Mouse (Mus musculus) adrenal gland, adult 2 months (tissue): ENCODE results near the gene Hoxa3. TPM values are rescaled to one million over a fixed set of nuclear protein-coding genes. Genes with fewer than 3 reads are reported as not detected.

ENCODE experiments used
- DNase-seq: peaks from one replicate; pipeline ENCODE4 v3.0.0; 2021
- polyA plus RNA-seq: library from polyadenylated mRNA; depleted of rRNA; stranded (reverse); fragments of >200 nt; gene quantifications from 2 replicates; pipeline ENCODE4 v1.2.3, GENCODE M21; 2012
- total RNA-seq, 2 experiments: library from RNA; stranded (reverse); gene quantifications; 2 replicates each; pipeline ENCODE4 v1.2.3; 2021

Gene Hoxa3
- total and polyA plus RNA-seq, 3 experiments: 2.7 to 6.8 (median 5.4) TPM

DNA sequence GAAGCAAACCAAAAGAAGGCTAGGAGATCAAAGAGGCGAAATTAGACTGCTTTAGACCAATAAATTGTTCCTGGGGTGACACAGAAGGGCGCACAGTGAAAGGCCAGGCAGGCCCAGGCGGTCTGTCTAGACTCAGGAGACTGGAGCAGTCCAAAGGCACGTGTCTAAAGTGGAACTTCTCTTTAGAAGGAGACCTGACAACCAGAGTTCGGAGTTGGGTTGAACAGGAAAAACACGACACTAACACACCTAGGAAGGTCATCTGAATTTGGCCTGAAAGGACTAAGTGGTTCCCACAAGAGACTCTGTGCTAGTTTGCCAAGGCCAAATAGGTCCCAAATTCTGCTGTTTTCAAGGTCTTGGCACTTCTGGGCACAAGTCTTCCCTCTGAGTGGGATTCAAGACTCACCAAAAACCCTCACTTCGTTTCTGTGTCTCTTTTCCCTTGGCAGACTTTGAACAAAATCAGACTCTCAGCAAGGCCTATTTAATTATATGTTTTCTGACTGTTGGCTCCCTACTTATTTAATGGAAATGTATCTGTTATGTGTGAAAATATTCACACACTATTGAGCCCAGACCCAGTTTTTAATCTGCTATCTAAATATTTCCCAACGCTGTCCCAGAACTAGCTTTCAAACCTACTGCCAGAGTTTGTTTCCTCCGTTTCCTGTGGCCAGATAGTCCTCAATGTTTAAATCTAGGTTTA lies 6.3 kb upstream of the Hoxa3 start:
- no peak for DNase-seq

DNA sequence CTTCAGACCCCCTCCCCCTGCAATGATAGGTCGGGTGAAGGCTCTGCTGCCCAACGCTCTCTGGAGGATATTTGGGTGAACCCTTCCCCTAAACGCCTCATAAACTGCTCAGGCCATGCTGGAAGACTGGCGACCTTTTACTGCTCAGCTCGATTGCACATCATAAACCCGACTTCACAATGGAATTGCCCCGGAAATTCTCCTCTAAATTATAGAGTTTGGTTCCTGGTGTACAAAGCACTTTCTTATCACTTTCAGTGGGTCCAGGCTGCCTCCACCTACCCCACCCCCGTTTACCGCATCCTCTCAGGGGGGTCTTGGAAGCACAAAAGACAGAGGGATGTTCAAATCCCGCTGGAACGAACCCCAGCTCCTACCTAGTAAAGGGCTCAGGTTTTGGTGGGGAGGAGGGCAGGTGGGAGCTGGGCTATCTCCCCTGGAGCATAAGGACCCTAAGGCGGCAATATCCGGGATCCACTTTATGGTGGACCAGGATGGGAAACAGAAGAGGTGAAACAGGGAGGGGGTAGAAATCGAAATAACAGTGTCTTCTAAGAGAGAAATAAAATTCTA lies 5.6 kb upstream of the Hoxa3 start:
- no peak for DNase-seq

DNA sequence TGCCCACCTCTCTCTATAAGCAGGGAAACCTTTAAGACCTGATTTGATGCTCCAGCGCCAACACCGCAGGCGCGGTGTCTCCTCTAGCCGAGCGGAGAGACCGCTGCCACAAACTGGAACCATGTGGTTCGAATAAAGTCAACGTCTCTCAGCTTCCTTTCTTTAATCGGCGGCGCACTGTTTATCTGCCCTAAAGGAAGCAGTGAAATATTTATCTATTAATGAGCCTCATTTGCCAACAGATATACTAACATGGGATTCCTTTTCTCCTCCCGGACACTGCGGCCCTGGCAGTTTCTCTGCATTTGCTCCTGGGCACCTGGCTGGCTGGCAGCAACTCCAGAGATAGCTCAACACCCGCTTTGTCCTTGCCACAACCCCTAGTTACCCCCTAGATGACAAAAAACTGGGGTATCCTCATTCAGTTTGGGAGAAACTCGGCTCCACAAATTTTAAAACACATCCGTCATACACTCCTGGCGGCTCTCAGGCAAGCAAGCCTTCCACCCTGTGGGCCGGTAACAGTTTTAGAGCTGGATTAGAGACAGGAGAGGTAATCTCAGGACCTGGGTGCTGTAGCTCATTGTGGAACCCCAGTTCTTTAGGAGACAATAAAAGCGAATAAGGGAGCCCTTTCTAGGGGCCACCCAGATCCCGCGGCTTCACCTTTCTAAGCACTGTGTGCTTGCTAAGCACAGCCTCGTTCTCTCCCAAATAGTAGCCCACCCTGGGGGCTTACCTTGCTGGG lies 4.9 kb upstream of the Hoxa3 start:
- no peak for DNase-seq

DNA sequence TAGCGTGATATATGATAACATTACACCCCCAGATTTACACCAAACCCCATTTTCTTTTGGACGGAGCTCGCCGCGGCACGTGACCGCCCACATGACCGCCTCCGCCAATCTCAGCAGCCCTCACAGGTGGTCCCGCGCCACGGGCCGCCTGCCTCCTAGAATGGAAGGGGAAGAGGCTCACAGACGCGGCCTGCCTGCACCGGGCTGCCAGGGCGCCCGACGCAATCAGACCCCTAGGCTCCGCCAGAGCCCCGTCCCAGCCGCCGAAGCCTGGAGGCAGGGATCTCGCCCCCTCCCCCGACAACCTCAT lies 4.3 kb upstream of the Hoxa3 start:
- peak; percentile 90 for DNase-seq

DNA sequence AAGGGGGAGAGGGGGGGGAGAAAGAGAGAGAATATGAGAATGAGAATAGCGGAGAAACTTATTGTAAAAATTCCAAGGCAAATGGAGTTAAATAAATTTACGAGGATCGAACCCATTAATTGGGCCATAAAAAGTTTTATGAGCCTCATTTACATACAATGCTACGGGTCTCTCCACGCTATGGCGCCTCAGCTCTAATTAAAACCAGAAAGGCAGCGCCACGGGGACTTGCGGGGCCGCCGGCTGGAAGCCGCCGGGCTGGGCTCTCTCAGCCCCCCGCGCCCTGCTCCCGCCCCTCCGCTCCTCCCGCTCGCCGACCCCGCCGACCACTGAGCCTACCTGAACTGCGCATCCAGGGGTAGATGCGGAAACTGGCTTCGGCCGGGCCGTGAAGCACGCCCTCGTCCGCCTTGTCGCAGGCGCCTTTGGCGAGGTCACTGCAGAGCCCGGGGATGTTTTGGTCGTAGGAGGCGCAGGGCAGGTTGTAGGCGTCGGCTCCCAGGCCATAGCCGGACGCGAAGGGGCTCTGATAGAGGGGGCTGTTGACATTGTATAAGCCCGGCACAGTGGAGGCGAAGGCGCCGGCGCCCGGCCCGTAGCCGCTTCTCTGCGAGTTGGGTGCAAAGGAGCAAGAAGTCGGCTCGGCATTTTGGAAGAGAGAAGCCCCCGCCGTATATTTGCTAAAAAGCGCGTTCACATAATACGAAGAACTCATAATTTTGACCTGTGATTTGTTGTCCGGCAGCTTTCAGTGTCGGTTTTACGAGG lies 3.7 kb upstream of the Hoxa3 start:
- DNase-seq: peak; percentile 74

DNA sequence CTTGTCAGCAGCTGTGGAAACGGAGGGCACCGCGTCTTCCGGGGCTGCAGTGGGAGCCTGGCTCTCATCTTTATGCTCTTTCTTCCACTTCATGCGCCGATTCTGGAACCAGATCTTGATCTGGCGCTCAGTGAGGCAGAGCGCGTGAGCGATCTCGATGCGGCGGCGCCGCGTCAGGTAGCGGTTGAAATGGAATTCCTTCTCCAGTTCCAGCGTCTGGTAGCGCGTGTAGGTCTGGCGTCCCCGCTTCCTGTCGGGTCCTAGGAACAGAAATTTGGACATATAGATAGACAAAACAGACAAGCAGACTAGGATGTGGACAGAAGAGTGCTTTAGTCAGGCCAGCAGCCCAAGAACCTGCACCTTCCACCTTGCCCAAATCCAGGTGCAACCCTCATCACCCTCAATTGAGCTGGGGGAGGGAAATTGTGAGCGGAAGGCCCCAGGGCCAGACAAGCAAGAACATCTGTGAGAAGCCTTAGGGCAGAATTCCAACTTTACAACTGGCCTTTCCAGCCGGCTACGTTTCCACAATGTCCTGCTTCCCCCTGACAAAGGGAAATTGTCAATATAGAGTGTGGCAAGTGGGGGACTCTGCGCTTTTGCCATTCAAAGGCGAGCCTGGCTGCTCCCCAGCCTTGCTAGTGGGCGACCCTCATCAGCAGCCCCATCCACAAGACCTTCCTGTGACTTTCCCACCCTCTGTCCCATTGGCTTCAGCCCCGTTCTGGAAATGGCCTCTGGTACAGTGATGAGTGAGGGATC lies 2.8 kb upstream of the Hoxa3 start:
- no peak for DNase-seq

DNA sequence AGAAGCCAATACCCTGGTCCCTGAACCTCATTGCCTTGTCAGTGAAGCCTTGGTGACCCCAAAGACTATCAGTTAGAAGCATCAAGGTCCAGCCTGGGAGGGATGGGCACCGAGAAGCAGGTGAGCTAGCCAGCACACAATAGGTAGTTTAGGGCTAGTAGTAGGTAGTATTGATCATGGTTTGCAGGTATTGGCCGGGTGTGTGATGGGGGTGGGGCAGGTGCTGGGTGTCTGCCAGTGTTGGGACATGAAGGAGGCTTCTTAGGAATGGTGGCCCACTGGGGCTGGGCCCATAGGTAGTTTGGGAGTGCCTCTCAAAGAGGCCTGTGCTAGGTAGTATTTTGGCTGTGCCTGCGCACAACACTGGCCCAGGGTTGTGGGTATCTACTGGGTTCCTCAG lies 1.9 kb upstream of the Hoxa3 start:
- DNase-seq: no peak

DNA sequence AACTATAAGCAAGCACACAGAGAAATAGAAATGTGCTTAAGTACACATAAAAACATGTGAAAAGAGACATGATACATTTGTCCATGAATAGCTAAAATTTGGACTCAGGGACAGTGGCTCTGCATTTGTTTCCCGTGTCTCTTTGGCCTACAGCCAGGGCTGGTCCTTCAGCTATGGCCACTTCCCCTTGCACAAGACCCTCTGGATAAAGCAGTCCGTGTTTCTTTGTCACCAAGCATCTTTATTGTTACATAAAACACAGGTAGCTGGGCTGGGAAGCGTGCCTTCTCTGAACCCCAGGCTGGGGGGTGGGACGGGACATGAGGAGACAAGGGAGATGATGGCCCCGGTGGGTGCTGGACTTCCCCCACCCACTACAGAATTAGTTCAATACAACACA lies 1.1 kb upstream of the Hoxa3 start:
- no peak for DNase-seq

DNA sequence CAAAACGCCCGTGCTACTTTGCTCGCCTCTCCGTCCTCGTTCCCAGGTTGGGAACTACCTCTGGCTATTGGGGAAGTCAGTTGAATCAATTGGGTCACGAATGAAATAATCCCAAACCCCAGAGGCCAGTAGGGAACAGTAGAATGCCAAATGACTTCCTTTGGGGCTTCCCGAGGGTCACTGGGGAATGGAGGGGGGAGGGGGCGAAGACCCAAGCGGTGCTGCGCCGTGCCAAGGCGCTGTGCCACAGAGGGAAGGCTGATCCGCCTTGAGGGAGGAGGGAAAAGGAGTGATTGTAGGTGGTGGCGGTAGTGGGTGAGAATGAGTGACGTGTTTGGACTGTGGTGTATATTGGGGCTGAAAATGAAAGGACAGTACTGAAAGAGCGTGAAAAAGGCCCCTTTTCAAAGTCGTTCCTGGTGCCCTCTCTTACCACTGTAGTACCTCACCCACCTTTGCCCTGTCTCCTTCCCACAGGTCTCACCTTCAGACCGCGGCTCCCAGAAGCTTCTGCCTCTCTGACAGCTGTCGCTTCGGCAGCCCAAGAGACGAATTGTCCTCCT lies 499 bp downstream of the Hoxa3 start:
- DNase-seq: peak; percentile 79

DNA sequence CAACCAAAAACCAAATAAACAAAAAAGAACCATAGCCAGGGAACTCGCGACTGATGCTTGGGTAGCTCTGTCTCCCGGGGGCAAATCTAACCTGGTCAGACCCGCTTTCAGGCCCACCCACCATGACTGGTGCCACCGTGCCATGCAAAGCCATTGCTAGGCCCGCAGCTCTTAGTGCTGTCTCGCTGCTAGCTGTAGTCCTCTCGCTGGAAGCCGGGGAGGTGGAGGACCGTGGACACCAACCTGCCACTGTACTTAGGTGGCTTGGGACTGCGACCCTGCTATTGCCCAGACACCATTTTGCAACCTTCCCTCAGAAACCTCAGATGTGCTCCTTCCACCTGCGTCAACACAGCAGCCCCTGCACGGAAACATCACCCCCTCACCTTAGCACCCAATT lies 1.2 kb downstream of the Hoxa3 start:
- DNase-seq: peak; percentile 56

DNA sequence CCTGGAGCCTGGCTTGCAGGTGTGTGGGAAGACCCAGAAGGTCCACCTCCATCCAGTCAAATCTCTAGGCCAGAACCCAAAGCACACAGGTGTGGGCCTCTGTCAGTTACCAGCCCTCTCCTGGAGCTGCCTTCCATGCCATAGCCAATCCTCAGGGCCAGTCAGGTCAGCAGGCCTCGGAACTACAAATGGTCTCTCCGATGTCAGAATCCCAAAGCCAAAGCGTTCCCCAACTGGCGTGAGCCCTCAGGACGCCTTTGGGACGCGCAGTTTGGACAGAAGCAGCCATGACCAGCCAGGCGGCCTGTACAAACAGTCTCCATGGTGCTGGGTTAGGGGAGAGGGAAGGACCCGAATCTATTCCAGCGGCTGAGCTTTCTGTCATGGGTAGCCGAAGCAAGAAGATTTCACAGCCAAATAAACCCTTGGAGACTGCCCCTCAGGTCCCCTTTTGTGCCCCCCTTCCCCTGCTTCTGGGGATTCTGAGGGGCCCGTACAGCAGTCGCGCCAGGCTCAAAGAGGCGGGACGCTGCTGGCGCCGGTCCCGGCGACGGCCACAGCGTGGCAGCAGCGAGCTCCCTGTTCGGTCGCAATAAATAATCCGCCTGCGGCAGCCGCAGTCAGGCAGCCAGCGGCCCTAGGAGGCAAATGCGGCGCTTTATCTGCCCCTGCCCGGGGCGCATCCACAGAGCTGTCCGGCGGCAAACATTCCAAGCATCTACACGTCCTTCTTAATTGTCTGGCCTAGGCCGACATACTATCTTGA lies 1.8 kb downstream of the Hoxa3 start:
- peak; percentile 90 for DNase-seq

DNA sequence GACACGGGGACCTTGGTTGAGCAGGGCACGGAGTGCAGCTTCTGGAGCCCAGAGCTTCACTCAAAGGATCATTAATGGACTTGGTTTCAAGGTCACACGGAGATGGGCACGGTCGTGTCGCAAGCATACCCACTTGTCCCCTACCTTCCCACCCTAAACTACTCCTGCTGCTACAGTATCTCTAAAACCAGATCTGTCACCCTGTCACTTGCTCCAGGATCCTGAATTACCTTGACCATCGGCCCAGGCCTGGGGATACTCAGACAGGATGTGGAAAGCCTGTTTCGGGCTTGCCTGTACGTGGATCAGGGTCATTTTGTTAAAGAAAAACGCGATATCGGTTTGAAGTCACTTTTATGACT lies 3.5 kb downstream of the Hoxa3 start:
- DNase-seq: no peak

DNA sequence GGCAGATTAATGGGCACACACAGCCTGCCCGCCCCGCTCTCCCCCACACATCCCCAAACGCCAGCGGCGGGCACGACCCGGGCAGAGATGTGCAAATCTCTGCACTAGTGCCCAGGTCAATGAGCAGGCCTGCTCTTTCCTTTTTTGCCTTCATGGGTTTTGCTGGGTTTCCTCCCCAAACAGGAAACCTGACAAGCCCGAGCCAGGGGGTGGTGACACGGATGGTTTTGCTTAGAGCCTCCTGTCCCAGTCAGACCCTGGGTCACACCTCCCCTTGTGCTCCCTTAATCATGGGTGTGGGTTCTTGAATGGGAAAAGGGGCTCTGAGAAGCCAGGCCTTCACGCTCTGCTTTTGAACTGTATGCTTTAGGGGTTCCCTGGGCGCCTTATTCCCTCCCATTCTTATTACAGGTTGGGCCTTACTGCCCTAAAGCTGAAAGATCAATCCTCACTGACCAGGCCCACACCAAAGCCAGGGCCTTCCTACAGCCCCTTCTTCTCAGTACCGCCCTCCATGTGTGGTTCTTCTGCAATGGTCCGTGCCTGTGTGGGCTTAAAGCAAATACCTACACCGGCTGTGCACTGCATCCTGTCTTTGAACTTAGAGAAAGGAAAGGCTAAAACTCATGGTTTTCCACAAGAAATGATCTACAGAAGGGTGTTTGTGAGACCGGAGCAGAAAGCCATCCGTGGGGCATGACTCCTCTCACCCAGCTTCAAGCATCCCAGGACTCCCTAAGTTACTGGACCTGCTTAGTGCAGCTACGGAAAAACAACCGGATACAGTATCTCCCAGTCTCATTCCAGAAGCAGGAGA lies 4.1 kb downstream of the Hoxa3 start:
- DNase-seq: peak; percentile 61

DNA sequence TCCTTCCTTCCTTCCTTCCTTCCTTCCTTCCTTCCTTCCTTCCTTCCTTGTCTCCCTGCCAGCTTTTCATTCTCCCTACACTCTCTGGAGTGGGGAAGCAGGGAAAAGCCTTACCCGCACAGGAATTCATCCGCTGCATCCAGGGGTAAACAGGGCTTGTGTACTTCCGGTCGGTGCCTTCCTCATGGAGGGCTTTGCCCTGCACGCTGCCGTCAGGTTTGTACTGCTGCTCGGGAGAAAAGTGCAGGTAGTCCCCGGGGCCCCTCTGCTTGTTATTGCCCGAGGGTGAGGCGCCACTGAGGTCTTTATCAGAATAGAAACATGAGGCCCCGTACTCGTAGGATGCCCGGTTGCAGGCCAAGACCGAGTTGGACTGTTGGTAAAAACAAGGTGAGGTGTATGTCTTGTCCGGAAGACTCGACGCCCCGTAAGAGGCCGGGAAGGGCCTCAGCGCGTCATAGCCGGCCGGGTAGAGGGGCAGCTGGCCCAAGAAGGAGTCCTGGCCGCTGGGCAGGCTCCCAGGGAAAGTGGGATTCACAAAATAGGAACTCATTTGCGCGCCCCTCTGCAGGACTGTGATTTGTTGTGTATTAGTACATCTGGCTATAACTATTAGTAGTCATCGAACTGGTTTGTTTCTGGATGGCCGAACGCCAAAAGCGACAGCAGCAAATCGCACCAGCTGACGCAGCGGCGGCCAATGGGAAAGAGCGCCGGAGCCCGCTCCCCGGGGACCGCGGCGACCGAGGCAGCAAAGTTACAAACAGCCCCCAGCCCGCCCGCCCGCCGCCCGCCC lies 4.9 kb downstream of the Hoxa3 start, which contains the start of gene Hoxa6:
Gene Hoxa6 (minus strand): TSS at position 651 of the 796 bp plus-strand sequence.
- DNase-seq: peak; percentile 85

DNA sequence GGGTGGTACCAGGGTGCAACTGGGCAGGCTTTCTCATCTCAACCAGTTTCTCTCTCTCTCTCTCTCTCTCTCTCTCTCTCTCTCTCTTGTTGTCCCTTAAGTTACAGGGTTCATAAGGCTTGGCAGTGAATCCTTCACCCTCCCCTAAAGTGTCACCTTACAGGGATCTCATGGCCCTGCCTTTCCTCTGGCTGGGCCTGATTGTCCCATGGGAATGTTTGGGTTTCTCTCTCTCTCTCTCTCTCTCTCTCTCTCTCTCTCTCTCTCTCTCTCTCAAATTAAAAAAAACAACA lies 5.5 kb downstream of the Hoxa3 start:
- no peak for DNase-seq

DNA sequence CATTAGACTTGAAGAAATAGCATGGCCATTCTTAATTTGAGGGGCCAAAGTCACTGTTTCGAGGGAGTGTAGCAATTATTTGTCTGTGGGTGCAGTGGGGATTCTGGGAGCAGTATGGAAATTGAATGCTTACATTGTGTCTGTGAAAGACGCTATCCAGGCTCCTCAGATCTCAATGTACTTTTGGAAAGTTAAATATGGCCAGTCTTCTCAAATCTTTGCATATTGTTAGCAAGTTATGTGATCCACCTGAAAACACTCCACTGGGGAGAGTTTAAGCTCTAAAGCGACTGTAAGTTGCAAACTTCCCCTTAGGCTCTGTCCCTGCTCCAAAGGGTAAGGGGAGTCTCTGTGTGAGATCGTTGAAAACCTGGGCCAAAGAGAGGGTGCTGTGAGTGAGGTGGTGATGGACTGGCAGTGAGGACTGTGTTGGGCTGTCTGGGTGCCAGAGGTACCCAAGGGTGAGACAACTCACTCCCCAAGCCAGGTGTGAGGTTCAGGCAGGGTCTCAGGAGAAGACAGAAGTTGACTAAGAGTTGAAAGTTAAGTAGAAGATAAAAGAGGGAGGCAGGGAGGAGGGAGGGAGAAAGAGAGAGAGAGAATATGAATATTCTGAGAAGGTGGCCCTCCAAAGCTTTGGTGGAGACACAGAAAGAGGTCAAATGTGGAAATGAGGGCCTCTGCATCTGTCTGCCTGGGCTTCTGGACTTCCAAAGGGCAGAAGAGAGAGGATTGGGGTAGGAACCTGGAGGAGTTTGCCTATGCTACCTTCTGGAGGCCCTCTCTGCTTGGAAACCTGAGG lies 6.1 kb downstream of the Hoxa3 start:
- no peak for DNase-seq

DNA sequence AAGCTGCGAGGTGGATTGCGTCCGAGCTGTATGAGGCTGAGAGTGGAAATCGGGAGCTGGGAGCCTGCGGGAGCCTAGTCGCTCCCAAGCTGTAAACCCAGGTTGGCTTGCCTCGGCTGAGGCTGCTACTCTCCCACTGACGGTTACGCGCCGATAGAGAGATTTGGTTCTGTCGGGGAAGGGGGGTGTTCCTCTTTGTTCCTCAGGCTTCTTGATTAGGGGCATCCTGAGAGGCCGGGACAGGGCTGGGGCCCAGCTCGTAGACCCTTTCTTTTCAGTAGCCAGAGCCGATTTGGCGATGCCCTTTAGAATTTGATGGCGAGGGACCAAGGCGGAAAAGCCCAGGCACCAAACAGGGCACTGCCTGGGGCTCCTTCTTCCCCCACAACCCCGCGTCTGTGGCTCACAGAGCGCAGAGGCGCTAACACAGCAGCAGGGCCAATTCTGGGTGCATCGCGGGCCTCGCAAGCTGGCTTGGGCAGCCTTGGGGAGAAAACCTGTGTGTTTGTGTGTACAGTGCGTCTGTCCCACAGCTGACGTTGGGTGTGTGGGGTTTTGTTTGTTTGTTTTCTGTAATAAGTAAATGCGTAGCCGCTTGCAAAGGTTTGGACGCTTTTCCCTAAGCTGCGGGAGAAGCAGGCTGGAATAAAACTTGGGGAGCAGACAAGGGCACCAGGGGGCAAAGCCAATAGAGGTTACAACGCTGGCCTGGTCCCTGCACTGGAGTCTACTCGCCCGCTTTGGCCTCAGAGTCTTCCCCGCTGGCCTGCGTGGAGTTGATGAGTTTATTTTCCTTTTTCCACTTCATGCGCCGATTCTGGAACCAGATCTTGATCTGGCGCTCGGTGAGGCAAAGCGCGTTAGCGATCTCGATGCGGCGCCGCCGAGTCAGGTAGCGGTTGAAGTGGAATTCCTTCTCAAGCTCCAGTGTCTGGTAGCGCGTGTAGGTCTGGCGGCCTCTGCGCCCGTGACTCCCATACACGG lies 7.2 kb downstream of the Hoxa3 start:
- DNase-seq: no peak
